Mouse (Mus musculus): ENCODE measurements around the gene Gtf2ird1.

Gene Gtf2ird1

DNA sequence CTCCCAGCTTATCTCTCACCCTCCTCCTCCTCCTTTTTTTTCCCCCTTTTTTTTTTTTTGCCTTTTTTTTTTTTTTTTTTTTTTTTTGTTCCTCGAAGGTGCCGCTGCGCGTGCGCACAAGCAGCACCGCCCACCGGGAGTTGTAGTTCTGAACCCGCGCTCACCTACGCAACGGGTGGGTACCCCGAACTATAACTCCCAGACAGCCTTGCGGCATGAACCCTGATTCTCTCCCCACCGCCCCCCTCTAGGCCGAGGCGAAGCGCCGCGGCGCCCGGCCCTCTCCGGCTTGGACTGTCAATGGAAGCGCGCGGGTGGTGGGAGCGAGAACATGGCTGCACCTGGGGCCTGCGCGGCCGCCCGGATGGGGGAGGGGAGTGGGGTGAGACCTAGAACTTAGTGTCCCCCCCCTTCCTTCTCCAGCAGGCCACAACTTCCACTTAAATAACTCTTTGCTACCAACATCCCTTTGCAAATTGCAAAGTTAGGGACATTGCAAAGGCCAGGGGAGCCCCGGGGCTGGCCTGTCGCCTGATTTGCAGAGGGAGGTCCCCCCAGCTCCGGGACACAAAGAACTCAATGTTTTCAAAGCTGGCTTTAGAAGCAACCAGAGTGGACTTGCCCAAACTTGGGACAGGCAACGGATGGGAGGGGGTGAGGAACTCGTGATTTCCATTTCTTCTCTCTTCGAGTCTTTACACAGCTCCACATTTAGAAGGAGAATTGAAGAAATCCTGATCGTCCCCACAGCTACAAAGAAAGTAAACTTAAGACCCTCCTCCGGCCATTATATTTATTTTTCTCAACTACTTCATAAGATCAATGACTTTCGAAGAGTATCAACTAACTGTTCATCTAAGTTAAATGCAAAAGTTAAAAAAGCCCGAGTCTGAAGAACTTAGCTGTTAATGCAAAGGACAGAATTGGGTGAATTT is 141.6 kb downstream of the Gtf2ird1 start, which contains the start of gene Gtf2i:
Gene Gtf2i, minus strand, starts transcription at position 73 of the 935 bp plus-strand sequence.
- DNase-seq (ENCODE audit: extremely low spot score, low spot score) = peak; percentile 98

DNA sequence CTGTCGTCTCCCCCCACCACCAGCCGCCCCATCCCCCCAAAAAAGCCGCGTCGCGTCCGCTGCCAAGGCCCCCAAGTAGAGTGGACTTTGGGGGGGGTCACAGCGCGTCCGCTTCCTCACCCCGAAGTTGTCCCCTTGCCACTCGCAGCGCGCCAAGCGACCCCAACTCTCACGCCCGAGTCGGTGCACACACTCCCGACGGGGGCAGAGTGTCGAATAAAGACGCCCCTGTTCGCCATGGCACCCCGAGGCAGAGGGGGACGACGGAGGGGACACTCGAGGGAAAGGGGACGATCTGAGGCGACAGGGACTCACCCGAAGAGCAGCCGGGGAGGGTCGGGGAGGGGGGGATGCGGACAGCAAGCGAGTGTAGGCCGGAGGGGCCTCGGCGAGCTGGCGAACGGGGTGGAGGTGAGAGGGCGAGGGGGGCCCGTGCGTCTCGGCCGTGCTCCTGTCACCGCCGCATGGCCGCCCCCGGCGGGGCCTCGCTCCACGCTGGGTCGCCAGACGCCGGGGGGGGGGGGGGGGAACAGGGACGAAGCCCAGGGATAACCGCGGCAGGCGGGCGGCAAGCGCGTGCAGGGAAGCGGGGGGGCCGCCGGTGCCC is 142.3 kb downstream of the Gtf2ird1 start:
- DNase-seq (ENCODE audit: extremely low spot score, low spot score) = peak; percentile 85

DNA sequence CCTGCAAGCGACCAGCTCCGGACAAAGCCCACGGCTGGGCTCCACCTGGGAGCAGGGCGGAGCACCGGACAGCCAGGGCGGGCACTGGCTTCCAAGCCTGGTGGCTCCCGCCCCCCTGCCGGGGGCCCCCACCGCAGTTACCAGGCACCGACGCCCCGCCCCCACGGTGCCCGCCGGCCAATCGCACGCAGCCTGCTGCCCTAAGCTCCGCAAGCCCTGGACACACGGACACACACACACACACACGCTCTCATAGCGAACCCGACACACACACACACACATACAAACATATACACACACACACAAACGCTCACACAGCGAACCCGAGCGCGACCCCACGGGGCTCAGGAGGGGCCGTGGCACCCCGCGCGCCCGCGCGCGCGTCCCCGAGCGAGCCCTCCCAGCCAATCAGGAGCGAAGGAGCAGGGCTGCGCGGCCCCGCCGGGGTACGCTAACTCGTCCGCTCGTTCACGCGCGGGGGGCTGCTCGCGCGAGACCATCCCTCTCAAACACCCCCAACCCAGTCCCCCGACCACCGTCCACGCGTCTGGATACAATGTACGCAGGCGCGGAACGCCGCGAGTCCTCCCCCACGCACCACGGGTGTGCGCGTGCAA is 143.0 kb downstream of the Gtf2ird1 start:
- DNase-seq (ENCODE audit: extremely low spot score, low spot score) = peak; percentile 97

DNA sequence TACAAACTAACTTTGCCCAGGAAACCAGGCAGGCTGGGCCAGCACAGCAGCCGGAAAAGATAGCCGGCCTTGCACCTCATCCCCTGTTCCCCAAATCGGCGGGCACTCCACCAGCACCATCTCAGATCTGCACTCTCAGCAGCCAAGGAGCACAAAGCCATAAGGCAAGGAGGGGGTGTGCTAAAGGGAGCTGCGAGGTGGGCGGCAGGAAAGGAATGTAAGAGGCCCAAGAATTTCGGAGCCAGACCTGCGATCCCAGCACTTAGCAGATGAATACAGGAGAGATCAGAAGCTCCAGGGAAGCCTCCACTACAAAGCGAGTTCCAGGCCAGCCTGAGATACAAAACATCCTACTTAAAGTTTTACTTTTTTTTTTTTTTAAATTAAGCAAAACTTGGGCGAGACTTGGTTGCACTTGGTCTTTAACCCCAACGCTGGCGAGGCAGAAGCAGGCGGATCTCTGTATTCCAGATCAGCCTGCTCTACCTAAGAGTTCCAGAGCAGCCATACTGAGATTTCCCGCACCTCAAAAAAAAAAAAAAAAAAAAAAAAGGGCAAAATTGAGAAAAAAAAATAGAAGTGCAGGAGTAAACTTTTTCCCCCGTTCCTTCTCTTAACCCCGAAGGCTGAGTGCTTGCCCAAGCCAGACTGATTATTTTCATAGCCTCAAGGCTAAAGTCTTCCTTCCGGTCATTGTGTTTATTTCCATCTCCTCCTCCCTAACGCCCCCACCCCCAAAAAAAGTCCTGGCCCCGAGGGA is 143.6 kb downstream of the Gtf2ird1 start:
- DNase-seq (ENCODE audit: extremely low spot score, low spot score) = peak; percentile 49

DNA sequence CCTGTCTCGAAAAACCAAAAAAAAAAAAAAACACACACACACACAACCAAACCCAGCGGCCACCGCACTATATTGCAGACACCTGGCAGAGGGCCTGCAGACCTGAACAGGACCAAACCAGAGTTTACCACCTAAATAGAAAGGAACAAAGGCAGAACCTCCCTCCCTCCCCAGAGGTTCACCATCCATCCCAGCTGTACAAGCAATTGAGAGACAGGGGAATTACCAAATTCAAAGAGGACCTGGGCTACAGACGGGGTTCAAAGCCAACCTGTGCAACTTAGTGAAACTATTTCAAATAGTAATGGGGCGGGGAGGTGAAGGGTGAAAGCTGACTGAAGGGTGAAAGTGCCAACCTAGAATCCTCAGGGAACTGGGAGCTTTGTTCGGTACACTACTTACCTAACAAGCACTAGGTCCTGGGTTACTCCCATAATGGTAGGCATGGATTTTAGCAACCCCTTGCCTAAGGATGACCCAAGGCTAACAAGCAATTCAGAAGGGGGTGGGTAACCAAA is 144.6 kb downstream of the Gtf2ird1 start:
- no peak for DNase-seq (ENCODE audit: extremely low spot score, low spot score)

DNA sequence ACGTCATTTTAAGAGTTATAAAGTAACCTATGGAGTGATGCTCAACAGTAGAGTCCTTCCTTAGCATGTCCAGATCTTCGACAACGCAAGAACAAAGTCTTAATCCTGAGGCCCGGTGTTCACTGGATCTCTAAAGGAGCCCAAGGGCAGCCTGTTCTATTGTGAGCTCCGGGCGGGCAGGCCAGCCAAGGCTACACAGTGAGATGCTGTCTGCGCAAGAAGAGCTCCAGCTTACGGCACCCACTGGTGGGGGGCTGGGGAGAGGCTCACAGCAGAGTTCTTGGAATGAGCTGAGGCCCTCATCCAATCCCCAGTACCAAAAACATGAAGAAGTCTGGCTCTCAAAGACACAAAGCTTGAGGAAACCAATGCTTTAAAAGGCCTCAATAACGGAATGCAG is 146.3 kb downstream of the Gtf2ird1 start:
- DNase-seq (ENCODE audit: extremely low spot score, low spot score) = no peak

DNA sequence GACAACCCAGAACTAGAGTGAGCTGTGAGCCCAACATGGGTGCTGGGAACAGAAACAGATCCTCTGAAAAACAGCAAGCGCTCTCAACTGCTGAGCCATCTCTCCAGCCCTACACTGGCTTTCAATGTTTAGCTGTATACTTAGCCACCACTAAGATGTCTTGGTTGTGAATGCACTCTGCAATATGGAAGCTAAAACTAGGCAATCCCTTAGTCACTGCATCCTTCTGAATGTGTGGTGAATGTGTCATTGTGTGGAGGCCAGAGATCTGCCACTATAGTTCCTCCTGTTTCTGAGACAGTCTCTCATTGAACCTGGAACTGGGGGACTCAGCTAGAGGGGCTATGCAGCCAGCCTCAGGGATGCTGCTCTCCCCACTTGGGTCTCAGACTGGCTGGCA is 147.2 kb downstream of the Gtf2ird1 start:
- DNase-seq (ENCODE audit: extremely low spot score, low spot score) = no peak

Data from neural tube, embryonic 10.5 days (tissue).